ENCODE assay signal across 11 mouse cellular contexts in the genomic region with DNA sequence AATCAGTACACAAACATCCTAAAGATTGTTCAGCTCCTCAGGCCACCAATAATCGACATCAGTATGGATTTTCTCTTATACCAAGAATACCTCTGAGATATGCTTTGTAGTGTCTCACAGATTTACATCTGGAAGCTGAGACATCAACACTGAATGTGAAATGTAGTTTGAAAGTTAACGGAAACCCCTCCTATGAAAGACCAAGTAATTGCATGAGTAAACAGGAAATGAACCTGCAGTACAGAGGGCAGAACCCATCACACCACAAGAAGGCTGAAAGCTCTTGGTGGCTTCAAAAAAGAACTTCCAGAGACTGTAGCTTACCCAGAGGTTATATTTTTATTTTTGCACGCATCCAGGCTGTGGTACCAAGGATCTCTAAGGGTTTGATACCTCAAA.
DNase-seq lines count a peak whose midpoint lies in the region; ATAC-seq and TF ChIP-seq lines count a peak whose summit lies in the region.
"Had no signal": no experiment of that assay in that cellular context is flagged by ENCODE, and none has a peak within 500 bp of the region (broad histone marks: within the 10 kb centered on the region; RNA-seq: fewer than 3 reads in every experiment).

No protein-coding gene starts in this region.

- no peaks in the 10 kb centered on the region for H3K9me3 ChIP-seq in heart, embryonic 11.5 days (replicated peaks; ENCODE audit: control insufficient read depth, low read length)
- no peaks in the 10 kb centered on the region for H3K9me3 ChIP-seq in stomach, embryonic 15.5 days
- H3K9me3 ChIP-seq in stomach, postnatal 0 days (ENCODE audit: control insufficient read depth, low read length) = no peaks in the 10 kb centered on the region
- H3K9me3 ChIP-seq: embryonic facial prominence, embryonic 12.5 days; neural tube, embryonic 12.5 days had no signal

- peak; percentile 13 for DNase-seq in heart, adult 11 months
- no peak for DNase-seq in stomach, postnatal 0 days (ENCODE audit: low spot score)
- DNase-seq in adrenal gland, postnatal 14 days = no peak
- no peak for DNase-seq in natural killer cell, adult 2 months (ENCODE audit: low spot score in 2 of 2)
- DNase-seq in gastrocnemius, adult 2 months = no peak

- H3K9ac ChIP-seq in heart, embryonic 11.5 days (ENCODE audit: low read depth, low read length) = no peak overlapping the region
- H3K9ac ChIP-seq in stomach, embryonic 15.5 days = no peak overlapping the region
- H3K9ac ChIP-seq in stomach, postnatal 0 days (ENCODE audit: low read length) = no peak overlapping the region
- H3K9ac ChIP-seq: embryonic facial prominence, embryonic 12.5 days; liver, embryonic 14.5 days; neural tube, embryonic 12.5 days had no signal

- peaks cover 11% of the 10 kb centered on the region; the same call in 1 of the 2 replicates for H3K27me3 ChIP-seq in heart, embryonic 11.5 days (ENCODE audit: control insufficient read depth, insufficient read depth, low read length)
- no peaks in the 10 kb centered on the region for H3K27me3 ChIP-seq in stomach, embryonic 15.5 days (replicated peaks)
- H3K27me3 ChIP-seq in stomach, postnatal 0 days (ENCODE audit: control insufficient read depth, insufficient read depth, low read length) = no peaks in the 10 kb centered on the region

- H3K27ac ChIP-seq in heart, embryonic 11.5 days (ENCODE audit: low read depth, low read length) = no peak overlapping the region
- H3K27ac ChIP-seq in stomach, embryonic 15.5 days = no peak overlapping the region
- H3K27ac ChIP-seq in stomach, postnatal 0 days (replicated peaks) = no peak overlapping the region
- no peak overlapping the region for H3K27ac ChIP-seq in gastrocnemius, adult 2 months
- H3K27ac ChIP-seq: embryonic facial prominence, embryonic 12.5 days; liver, embryonic 14.5 days; neural tube, embryonic 12.5 days had no signal

- H3K4me3 ChIP-seq in heart, embryonic 11.5 days (ENCODE audit: low read depth, low read length) = no peak overlapping the region
- H3K4me3 ChIP-seq in stomach, embryonic 15.5 days (replicated peaks) = no peak overlapping the region
- H3K4me3 ChIP-seq in stomach, postnatal 0 days (ENCODE audit: low read depth, low read length) = no peak overlapping the region
- H3K4me3 ChIP-seq in gastrocnemius, adult 2 months = no peak overlapping the region
- H3K4me3 ChIP-seq: neural tube, embryonic 12.5 days had no signal

- no peak for TF ChIP-seq CTCF in stomach, postnatal 0 days (IDR thresholded peaks at IDR 0.05; ENCODE audit: low read depth)
- no peak for TF ChIP-seq CTCF in gastrocnemius, adult 2 months (IDR thresholded peaks at IDR 0.05)

- TF ChIP-seq EP300 in stomach, postnatal 0 days (optimal IDR thresholded peaks at IDR 0.05) = no peak

- no peak for ATAC-seq in heart, embryonic 11.5 days (replicated peaks; ENCODE audit: insufficient number of reproducible peaks, low FRiP score, low TSS enrichment)
- ATAC-seq in stomach, embryonic 15.5 days (ENCODE audit: insufficient read depth, low FRiP score, low read depth) = no peak
- ATAC-seq in stomach, postnatal 0 days (ENCODE audit: low FRiP score, low TSS enrichment) = no peak
- ATAC-seq in megakaryocyte, adult 5-6 weeks (ENCODE audit: poor library complexity, severe bottlenecking) = peak; percentile 12; the same call in 1 of the 2 replicates

- 45% methylated on average over 3 of the region's 3 CpGs for WGBS in heart, embryonic 11.5 days (ENCODE audit: insufficient replicate concordance)
- WGBS in stomach, embryonic 15.5 days = 42% methylated on average over 3 of the region's 3 CpGs
- 42% methylated on average over 3 of the region's 3 CpGs for WGBS in stomach, postnatal 0 days

- no peak overlapping the region for H3K4me2 ChIP-seq in heart, embryonic 11.5 days
- 0 out of 2 replicates have a peak overlapping the region, but pooled peaks have one; percentile 45 for H3K4me2 ChIP-seq in stomach, embryonic 15.5 days
- H3K4me2 ChIP-seq in stomach, postnatal 0 days (replicated peaks; ENCODE audit: low read depth) = no peak overlapping the region

- intact Hi-C loops in gastrocnemius, adult 2 months (cut with DNase I) = loop anchor here (5.0 to 10.0 kb wide), 3 partner anchors 126 to 328 kb away; partner anchors contain the start of gene Dnajc19

- H3K4me1 ChIP-seq in heart, embryonic 11.5 days (ENCODE audit: control insufficient read depth, insufficient read depth, low read length) = 0 out of 2 replicates have a peak, but pooled peaks cover 5% of the 10 kb centered on the region
- no peaks in the 10 kb centered on the region for H3K4me1 ChIP-seq in stomach, embryonic 15.5 days
- no peaks in the 10 kb centered on the region for H3K4me1 ChIP-seq in stomach, postnatal 0 days (replicated peaks; ENCODE audit: control insufficient read depth, insufficient read depth)
- H3K4me1 ChIP-seq: neural tube, embryonic 12.5 days had no signal

- H3K36me3 ChIP-seq in heart, embryonic 11.5 days (ENCODE audit: control insufficient read depth, insufficient read depth, low read length) = no peaks in the 10 kb centered on the region
- H3K36me3 ChIP-seq in stomach, embryonic 15.5 days = no peaks in the 10 kb centered on the region
- no peaks in the 10 kb centered on the region for H3K36me3 ChIP-seq in stomach, postnatal 0 days (ENCODE audit: control insufficient read depth, insufficient read depth, low read length)
- H3K36me3 ChIP-seq: embryonic facial prominence, embryonic 12.5 days; neural tube, embryonic 12.5 days had no signal
